Mouse (Mus musculus) cerebellum, postnatal 25 days (tissue): ENCODE measurements around the gene Dhx33.

ENCODE experiments used
- DNase-seq, 2 experiments: peaks; one replicate each; pipeline ENCODE4 v3.0.0; 2021; ENCODE audit warnings: mixed read lengths in 2 of 2

Gene Dhx33

DNA sequence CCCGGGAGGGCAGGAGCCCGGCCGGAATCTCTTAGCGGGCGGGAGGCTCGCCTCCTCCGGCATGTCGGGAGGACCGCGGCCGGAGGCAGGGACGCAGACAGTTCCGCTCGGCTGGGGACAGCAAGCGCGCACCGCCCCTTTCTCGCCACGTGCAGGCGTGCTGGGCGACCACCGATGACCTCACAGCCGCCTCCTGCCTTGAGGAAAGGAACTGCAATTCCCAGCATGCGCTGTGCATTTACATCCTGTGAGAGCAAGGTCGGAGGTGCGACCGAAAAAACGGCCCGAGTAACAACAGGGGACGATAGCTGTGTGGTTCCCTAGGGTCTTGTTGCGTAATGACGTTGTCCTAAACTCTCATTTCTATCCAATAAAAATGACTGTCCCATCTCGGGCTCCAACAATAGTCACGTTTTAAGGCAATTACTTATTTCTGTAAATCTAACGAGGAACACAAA is at the start of gene Dhx33:
Gene Dhx33, minus strand, starts transcription at position 122 of the 458 bp plus-strand sequence.
- peak; percentile 95 to 97 for DNase-seq

DNA sequence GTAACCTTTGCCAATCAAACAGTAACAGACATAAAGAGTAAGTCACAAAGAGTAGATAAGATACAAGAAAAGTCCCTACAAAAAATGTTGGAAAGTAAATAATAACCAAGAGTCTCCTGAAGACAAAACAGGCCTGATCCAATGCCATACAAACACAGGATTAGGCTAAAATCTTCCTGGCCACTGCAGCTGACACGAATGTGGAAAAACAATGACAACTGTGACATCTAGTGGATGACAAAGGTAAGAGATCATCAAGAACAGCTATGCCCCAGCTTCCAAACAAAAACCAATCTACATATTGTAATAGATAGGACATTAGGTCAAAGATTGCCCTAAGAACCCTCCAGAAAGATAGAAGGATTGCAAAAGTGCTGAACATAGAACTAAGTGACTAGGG is 48.3 kb upstream of the Dhx33 start:
- peak in 1 of 2 experiments; percentile 14 for DNase-seq

DNA sequence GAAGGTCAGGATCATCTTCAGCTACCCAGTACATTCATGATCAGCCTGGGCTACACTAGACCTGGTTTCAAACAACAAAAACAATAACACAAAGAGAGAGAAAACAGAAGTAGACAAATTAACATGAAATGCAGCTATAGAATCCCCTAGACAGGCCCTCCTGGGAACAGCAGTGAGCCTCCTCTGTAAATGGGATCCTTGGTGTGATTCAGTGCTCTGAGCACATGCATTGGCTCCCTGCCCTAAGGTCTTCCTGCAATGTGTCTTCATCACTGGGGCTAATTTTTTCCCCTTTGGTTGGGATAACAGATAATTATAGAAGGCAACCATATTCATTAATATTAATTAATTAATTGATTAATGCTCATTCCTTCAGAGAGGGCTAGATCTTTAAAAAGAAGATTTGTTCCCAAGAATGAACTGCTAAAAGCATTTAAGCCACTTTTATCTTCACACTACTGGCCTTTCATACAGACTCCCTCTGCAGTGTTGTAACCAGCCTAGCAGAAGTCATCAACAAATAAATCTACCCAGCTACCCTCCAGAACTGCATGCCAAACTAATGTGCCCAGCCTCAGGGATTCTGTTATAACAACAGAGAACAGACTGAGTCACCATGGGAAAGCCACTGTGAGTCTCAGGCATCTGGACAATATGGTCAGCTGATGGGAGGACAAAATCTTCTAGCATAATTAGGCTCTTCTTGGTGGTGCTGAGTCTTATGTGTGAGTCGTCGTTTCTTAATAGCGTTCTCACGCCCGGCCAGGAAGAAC is 35.5 kb upstream of the Dhx33 start:
- DNase-seq, result no peak

DNA sequence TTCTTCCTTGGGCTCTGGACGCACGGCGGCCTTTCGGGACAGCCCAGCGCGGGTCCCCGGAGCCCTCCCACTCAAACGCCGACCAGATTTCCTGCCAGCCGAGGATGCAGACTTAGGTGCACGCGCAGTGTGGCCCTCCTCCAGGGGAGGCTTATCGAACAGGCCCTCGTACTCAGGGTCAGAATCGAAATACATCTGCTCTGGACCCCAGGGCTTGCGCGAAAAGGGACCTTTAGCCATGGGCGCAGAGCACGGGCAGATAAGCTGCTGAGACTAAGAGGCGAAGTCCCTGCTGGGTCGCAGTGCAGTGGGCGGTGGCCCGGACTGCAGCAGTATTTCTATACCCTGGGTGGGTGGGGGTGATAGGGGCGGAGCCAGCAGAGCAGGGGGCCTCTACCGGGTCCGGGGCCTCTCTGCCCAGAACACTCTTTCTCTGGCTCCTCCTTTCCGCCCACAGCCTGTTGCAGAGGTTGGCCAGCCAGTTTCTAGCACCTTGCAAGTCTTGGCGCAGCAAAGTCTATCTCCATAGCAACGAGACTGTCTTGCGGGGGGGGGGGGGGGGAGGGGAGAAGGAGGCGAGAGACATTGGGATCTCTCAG is 29.0 kb upstream of the Dhx33 start, which contains the start of gene 6330403K07Rik:
Gene 6330403K07Rik, minus strand, starts transcription at position 351 of the 599 bp plus-strand sequence.
- DNase-seq, result peak; percentile 24 to 40

DNA sequence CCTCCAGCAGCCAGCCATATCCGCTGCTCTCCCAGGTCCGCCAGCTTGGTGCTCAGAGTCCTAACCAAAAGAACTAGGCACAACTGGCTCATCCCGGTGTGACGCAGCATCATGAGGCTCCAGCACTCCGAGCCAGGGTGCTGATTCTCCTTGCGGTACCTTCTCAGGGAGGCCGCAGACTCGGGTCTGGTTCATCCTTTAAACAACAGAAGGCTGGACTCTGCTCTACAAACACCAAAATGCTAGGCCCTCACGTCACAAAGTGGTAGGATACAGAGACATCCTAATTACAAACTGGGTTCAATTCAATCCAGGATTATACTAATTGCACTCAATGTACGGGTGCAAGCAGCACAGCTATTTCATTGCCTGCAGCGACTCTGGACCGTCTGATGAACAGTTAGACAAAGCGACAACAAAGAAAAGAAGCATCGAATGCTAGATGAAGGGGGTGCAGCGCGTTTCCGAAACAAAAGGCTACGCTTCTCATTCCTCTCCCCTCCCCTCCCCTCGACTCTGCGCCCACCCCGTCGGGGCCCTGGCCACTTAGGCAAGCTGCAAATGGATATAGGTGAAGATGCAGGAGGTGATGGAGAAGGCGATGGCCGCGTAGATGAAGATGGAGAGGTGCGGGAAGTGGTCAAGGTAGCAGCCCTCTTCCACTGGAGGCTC is 28.4 kb upstream of the Dhx33 start:
- peak; percentile 10 to 14 for DNase-seq

DNA sequence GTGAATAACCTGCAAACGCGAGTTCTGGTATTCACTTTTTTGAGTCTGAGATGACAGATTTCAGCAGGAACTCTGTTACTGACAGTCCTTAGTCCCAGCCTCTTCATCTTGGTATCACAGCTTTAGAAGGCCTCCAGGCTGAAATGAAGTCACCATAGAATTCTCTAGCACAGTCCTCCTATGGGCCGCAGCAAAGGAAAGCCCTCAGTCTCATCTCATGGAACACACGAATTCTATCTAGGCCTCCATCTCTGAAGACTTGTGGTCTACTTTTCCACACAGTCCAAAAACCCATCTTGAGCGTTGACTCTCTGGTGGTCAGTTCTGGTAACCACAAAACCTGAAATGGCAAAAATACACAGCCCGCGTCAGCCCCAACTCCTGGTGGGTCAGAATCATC is 27.8 kb upstream of the Dhx33 start:
- no peak for DNase-seq

DNA sequence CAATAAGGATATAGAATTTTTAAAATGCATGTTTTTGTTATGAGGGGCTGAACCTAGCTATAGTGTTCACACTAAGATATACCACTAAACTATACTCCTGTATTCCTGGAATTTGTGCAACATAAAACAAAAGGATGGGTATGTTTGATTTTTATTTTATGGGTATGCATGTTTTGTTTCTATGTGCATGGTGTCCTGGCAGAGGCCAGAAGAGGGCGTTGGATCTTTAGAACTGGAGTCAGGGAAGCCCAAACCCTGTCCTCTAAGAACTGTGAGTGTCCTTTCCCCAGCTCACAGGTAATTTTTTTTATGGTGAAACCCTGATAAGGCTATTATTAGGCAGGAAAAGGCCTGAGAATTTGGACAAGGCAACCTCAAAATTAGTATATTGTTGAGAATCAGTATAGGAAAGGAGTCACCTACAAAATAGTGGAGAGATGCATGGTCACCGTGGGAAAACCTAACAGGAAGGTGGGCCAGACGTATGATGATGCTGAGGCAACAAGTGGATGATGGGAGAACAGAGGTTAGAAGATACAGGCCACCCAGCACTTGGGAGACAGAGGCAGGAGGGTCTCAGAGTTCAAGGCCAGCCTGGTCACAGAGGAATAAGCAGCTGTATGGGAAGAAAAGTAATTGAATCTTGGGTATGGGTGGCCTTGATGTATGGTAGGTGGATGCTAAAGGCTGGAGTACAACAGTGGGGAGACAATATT is 25.3 kb upstream of the Dhx33 start:
- DNase-seq, result no peak

DNA sequence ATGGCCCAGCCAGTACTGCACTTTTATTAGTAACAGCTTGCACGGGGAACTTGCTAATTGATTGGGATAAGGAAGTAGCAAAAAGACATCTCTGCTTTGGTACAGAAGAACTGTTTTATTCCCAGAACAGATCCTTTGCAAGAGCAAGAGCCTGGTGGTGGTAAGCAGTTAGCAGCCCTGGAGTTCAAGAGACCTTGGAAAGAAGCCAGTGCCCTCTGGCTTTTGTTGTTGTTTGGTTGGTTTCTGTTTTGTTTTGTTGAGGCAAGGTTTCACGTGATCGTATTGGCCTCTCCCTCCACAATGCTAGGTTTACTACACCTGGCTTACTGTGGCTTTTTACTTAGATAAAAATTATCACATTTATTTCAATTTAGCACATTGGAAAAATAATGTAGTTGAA is 24.0 kb upstream of the Dhx33 start:
- DNase-seq, result no peak

DNA sequence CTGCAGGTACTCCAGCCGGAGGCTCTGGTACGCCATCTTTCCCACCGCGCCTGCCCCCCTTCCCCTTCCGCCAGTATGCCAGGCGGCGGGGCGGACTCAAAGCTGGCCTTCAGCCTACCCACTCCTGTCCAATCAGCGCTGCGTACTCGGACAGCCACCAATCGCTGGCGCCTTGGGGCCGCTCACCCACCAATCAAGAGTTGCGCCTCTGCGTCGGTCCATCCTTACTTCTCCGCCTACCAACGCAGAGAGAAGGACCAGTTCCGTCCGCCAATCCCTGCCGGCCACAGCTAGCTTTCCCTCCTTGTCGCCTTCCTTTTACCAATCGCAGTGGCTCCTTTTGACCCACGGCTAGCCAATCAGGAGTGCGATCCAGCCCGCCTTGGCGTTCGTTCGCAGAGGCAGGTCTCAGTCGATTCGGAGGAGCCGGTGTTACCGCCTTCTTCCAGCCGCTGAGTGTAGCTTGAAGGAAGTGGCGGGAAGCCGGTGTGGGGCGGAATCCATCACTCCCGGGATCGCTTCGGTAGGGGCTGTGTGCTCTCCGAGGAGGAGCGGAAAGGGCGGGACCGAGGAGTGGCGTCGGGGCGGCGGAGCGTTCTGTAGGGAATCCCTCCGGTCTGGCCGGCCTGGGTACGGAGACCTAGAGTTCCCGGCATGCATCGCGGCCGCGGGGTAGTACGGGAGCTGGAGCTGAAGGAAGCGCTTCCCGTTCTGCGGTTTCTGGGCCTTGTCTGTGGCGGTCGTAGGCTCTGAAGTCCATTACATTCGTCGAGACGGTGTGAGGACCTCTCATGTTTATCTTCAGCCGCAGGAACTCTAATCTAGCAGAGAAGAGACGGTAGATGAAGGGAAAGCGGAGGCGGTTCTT is 15.2 kb upstream of the Dhx33 start, which contains the start of the genes Mis12 and Derl2:
Gene Mis12, plus strand, starts transcription at position 411 of the 868 bp plus-strand sequence.
Gene Derl2, minus strand, starts transcription at position 641 of the 868 bp plus-strand sequence.
- peak; percentile 98 for DNase-seq

DNA sequence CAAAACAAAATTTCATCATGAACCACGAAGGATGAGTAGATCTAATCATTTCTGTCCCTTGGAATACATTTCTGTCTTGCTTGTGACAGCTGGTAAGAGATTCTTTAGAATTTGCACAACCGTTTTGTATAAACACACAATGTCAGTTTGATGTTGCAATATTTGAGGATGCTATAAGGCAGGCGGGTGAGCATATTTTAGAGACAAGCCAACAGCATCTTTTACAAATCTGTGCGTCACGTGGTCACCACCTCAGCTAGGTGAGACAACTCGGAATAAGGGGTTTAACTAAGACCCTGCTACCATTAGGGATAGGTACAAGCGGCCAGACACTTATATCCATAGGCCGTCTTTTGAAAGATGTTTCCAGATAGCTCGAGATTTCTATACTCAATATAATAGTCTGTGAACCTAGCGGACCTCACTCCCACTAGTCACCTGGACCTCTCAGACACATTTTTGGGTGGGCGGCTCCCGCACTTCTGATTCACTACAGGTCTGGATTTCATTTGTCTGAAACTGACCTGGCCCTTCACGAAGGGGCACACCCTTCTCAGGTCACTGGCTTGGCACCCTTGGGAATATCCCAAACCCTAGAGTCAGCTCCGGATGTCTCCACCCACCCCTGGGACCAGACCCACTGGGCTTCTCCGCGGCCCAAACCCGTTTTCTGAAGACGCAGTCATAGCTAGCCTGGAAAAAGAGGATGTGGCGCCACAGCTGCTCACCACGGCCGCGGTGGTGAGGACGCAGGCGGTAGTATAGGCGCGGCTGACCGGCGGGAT is 14.4 kb upstream of the Dhx33 start:
- no peak for DNase-seq

DNA sequence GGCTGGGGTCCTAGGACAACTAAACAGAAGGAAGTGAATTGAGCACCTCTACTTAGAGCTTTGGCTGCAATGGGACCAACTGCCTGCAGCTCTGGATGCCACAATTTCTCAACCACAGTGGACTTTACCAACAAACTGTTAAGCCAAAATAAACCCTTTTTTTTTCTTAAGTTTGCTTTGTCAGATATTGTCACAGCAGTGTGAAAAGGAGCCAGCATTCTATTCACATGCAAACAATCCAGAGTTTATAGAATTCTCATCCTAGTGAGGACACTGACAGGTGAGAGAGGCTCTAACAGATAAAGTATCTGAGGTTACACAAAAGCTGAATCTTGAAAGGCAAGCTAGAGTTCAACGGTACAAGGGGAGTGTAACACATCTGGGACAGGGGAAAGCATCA is 12.8 kb upstream of the Dhx33 start:
- DNase-seq, result no peak

DNA sequence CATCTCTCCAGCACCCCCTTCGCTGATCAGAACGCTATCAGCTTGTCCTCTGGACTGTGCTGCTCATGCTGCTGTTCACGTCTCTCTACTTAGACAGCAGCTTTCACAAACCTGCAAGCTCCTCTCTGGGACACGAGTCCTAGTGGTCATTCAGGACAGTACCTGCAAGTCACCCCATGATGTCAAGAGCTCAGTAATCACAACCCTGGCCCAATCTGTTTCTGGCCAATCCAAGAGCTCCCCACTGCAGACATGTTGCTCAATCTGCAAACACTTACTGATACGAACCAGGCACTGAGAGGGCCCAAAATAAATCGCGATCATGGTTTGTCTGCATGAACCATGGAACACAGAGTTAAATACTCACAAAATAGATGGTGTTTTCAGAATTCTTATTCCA is 8.5 kb upstream of the Dhx33 start:
- no peak for DNase-seq

DNA sequence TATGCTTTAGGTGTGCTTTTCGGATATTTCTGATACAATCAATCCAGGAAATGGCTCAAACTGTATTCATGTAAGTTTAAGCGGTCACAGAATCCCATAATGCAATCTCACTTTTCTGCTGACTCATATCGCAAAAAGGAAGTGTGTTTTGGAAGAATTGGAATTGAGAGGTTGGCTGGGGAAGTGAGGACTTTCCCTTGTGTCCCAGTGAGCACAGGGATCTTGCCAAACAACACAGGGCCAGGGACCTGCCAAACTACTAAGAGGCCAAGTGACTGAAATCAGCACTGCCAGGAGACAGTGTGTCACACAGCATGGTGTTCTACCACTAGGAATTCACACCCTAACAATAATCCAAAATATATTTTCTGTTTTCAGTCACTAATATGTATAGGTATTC is 4.1 kb upstream of the Dhx33 start:
- peak in 1 of 2 experiments; percentile 29 for DNase-seq

DNA sequence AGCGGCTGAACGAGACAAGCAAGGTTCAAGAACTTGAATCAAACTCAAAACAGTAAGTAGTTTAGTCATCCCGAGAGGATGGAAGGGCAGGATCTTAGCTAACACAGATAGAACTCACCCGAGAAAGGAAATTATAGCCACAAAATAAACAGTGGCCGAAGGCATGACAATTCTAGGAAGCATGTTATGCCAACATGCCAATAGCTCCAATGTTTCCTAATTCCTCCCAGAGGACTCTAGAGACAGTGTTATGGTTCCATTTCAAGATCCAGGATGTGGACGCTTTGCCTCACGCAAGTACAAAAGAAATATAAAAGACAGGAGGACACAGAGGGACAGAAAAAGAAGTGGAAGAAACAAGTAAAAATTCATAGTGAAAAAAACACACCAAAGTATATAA is 3.6 kb upstream of the Dhx33 start:
- DNase-seq, result no peak

DNA sequence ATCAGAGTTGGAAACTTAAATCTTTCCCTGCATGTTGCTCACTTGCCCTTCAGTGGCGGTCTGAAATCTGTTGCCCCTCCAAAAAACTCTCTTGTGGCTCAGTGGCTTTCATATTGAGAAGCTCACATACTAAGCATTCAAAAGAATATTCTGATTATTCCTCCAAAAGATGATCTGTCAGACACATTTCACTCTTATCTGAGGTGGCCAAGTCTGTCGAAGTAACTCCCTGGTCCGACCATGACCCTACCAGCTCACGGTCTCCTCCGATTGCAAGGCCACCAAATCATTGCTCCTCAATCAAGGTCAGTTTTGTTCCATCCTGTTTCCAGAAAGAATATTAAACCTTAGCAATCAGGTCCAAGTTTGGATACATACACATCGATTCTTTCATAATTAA is 2.8 kb upstream of the Dhx33 start:
- no peak for DNase-seq

DNA sequence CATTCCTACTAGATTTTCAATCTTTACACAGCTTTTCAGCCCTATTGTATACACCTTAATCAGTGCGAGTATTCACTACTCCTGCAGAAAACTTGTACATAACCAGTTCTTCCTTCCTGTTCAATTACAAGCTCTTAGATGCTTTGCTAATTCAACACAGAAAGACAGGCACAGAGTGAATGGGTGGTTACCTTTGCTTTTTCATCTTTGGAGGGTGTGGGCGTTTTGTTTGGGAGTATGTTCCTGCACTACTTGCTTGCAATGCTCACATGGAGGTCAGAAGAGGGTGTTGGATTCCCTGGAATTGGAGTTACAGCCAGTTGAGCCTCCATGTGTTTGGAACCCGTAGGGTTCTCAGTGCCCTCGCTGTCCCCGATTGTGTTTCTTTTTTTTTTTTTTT is 809 bp upstream of the Dhx33 start:
- DNase-seq, result no peak

DNA sequence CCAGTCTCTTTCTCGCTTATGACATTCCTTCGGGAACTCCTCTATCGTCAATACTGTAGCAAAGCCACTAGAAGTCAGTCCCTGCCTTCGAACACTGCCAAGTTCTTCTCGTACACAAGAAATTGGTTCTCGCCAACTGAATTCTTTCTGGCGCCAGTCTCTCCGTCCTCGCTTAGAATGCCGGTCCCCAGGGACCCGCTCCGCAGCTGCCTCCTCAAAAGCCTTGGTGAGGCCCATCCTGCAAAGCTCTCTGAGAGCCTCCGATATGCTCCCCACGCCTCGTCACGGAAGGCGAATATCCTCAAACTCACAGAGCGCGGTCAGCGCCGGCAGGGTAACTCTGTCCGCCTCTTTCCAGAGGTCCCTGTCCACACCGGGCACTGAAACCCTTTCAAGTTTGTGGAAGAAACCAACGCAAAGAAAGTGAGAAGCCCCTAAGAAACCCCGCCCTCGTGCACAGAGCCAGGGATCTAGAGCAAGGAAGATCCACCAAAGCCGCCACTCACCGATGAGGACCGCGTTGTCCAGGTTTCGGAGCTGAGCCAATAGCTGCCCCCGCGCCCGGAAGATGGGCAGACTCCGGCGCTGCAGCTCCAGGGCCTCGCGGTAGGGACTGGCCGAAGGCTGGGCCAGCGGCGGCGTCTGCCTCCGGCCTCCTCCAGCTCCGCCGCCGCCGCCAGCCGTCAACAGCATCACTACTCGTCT is 474 bp downstream of the Dhx33 start:
- no peak for DNase-seq

DNA sequence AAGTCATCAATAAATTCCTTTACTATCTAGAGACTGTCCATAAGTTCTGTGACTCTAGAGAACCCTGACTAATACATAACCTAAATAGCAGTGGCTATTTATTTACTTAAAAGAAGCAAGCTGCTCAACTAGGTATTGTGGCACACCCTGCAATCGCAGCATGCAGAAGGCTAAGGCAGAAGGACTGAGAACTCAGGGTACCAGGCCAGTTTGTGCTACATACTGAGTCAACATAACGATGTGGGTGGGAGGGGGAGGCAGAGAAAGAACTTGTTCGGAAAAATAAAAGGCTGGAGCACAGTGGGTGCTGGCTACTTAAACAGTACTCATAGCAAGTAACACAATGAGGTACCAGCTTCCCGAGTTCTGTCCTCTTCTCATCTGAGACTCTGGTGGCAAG is 3.1 kb downstream of the Dhx33 start:
- no peak for DNase-seq

DNA sequence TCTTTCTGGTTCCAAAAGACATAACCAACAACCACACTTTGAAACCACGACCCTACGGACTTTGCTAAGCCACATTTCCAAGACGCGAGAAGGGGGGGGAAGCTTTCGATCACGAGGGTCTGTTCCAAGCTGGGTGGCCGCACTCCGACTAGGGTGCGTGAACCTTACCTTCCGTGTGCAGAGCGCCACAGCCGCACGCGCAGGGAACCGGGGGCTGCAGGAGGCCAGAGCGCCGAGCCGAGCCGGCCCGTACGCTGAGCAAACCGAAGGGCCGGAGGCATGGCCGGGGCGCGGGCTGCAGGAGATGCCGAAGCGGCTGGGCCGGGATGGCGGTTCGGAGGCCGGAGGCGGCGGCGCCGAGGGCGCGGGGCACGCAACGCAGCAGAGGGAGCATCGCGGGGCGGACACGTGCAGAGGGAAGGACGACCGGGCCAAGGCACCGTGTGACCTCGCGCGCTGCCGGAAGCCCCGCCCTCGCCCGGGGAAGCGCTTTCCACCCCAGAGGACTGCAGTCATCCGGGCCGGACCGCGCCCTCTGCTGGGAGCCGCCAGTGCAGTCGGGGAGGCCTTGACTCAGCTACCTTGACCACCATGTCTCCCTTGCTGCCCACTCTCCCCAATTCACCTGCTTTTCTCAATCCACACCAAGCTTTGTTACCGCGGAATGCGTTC is 21.5 kb downstream of the Dhx33 start, which contains the start of gene C1qbp:
Gene C1qbp, minus strand, starts transcription at position 470 of the 672 bp plus-strand sequence.
- peak; percentile 96 to 98 for DNase-seq

DNA sequence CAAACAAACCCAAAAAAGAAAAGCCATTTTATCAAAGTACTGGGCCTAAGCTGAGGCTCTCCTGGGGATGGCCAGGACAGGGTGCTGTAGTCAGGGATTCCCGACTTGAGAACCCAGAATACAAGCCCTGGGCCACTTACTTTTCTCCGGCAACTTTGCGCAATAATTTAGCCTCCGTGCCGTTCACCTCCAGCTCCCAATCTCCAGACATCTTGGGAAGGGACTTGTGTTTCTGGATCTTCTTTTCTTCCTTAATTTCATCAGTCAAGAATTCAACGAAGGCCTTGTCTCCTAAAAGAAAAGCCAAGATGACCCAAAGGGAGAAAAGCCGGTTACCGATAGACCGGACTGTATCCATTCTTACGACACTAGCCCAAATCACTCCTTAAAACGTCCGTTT is 22.2 kb downstream of the Dhx33 start:
- DNase-seq, result no peak
